Mouse (Mus musculus) monocyte, adult 5-6 weeks (primary cell): ENCODE measurements around the gene Cmas. TPM values are rescaled to one million over a fixed set of nuclear protein-coding genes. Genes with fewer than 3 reads are reported as not detected.

Experiments used
- ATAC-seq: fragments of 153-309, 156-312 bp; replicated peaks from 2 replicates; pipeline ENCODE4 v1.8.0; 2017; ENCODE audit warnings: mild to moderate bottlenecking; ENCODE audit not compliant: low TSS enrichment, insufficient number of reproducible peaks, severe bottlenecking, poor library complexity, low FRiP score
- total RNA-seq: library from RNA; stranded (forward); fragments of 200-1000, 200-491, 200-594 nt; gene quantifications from 3 replicates; pipeline ENCODE4 v1.2.3, GENCODE M21; 2017

Cmas gene
- total RNA-seq, 1 experiment from 2014 or later = 119 TPM

DNA sequence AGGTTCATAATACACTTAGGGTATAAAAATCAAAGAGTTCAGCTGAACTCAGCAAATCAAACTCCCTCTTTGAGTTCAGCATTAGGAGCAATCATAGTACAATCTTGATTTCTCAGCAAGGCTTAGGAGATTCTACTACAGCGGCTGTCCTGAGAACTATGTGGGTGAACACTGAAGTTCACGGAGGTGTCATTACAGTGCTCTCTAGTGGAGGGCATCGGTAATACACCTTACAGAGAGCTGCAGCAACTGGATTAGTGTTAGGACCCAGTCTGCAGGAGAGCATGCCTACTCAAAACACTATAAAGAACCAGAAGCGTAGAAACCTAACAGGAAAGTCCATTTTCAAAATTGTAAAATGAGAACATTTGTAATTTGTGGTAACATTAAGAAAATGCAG lies 28.9 kb downstream of the Cmas start:
- ATAC-seq = peak; percentile 69; the same call in 1 of the 2 replicates

DNA sequence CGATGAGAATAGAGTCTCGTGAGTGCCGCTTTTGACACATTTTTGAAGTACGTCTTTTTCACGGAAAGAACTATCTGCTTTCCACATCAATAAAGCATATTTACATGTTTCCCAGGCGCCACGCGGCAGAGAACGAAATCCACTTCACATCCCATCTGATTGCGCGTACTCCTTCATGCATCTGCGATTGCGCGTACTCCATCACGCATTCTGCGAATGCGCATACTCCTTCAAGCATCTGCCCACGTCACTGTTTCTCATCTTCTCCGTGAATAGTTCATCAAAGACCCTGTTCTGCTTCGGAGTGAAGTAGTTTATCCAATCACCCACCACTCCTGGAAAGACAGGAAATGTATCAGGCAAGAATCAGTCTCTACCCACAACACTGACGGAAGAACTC lies 29.6 kb downstream of the Cmas start:
- ATAC-seq = no peak

DNA sequence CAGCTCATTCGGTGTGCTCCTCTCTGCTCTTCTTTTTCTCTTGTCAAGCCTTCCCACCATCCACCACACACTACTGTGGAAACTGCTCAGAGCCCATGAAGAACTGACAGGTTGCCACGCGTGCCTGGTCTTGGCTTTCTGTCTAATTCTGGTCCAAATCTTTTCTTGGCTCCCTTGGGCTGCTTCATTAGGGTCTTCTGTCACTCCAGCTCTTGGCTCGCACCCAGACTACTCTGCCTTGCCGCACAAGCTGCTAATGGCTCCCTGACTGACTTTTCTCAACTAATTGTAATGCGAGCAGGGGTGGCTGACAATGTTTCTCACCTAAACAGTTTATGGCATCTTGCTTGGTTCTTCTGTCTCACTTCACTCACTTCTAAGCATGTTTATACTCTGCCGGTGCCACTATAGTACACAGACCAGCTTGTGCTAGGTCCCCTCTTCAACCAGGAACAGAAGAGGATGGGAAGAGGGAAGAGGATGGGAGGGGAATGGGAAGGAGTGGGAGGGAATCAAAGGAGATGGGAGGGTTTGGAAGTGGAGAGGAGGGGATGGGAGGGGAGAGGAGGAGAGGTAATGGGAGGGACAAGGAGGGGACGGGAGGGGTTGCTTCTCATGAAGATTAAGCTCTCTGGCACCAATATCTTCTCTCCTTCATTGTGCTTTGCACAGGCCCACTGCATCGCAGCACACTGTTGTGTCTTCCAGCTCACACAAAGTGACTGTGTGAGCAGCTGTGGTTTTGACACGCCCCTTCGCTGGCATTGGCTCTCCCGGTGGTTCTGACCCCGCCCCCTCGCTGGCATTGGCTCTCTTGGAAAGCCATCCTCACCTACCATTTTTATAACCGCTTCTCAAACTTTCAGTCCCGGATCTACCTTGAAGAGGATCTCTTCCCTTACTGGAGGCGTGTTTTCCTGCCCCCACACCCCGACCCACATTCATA lies 31.8 kb downstream of the Cmas start:
- ATAC-seq = no peak

DNA sequence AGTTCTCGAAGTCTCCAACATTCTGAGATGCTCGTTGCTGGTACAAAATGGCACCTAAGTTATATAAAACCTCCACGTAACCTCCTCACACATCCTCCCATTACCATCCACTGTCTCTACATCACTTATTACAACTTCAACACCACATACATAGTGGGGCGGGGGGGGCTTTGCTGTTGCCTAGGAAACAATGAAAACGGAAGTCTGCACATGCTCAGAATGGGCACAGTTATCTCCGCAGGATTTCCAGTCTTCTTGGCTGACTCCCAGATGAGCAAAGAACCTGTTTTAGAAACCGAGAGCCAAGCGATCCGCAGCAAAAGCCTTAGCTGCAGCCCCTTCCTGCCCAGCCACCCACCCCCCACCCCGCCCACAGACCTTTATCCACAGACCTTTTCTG lies 33.2 kb downstream of the Cmas start:
- ATAC-seq = no peak

DNA sequence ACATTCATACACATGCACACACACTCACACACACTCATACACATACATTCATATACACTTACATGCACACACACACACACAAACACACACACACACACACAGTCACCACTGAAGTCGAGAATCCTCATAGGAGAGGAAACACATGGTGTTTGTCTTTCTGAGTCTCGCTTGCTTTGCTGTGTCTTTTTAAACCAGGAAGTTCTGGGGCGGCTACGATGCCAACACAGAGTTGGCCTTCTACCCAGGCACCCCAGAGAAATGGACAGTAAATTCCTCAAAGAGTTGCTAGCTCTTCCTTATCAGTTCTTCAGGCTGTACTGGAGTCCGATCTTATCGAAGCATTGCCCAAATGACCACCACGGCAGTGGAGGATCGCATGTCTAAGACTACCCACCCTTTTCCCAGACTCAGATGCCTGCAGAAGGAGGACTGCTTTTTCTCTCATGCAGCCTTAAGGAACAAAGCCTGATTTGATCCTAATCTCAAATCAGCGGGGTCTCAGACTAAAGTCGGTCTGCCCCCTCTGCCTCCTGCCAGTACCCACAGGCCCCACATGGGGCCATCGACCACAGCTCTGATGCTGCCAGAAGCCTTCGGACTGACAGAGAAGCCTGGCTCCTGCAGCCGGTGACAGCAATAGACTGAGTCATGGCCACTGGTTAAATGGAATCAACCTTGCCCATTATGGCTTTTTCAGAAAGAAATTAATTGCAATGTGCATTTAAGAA lies 35.9 kb downstream of the Cmas start:
- ATAC-seq = no peak

DNA sequence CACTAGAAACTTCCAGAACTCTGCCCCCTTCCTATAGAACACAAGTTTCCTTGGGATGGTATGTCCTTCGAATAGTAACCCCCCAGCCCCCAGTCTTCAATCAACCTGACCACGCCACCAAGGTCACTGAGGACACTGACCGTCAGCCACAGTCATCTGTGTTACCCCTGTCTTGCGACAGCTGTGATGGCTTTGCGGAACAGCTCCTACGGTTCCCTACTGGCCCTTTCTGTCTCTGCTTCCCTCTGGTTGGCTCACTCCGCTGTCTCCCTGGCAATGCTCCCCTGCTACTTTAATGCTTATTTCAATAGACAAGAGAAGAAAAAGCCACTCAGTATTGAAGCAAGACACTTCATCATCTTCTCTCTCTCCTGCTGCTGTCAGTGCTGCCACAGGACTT lies 37.0 kb downstream of the Cmas start:
- no peak for ATAC-seq

DNA sequence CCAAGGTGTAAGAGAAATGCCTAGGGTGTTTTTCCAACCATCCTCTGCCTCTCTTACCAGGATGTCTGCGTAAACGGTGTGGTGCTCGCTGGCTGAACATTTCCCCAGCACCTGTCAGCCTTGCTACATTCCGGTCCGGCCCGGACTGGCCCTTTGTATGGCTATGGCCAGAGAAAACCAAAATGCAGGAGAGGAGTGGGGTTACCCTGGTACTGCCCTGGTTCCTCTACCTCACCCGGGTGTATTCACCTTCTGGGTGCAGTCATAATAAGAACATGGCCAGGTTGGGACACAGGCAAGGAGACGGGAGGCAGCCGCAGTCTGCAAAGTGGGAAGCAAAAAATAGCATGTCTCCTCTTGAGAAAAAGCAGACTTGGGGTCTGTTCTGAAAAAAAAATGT lies 38.6 kb downstream of the Cmas start:
- no peak for ATAC-seq

DNA sequence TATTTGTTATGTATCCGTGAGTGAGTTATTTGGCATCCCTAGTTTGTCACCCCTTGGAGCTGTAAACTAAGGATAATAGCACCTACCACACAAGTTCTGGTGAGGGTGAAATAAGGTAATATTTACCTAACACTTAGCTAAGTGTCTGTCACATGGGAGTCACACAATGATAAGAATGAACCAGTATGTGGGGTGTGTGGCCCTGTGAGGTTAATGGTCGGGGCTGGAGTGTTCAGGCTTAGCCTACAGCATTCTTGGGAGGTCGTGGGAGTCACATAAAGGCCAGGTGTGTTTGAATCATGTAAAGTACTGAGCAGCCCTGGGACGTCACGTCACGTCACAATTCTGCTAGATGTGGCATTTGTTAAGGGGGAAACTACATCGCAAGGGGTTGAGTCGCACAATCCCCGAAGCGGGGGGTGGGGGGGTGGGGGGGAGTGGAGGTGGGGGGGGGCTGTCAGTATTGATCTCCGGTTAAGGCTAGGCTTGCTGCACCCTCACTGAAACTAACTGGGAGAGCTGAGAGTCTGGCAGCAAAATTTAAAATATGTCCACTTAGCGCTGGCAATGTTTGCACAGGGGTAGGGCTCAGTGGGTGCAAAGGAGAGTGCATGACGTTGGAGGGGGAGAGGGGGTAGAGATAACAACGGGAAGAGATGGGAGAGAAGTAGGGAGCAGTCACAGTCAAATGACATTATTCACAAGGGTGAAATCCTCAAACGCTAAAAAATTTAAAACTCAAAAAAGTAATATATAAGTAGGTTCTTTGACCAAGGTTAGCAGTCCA lies 39.4 kb downstream of the Cmas start:
- ATAC-seq = no peak

DNA sequence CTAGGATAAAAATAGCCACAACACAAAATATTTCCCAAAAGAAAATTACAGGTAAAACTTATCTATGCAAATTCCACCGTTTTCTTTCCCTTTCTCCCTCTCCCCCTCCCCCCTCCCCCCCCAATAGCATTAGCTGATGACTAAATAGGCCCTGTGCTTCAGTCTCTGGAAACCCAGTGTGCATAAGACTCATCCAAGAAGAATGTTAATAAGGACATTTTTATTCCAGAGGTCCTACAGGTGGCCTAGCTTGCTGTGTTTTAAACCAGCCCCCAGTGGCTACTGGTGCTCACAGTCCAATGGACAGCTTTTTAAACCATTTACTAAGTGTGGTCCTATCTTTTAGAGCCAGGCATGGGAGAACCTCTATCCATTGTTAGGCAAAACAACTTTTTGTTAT lies 41.5 kb downstream of the Cmas start:
- ATAC-seq = no peak

DNA sequence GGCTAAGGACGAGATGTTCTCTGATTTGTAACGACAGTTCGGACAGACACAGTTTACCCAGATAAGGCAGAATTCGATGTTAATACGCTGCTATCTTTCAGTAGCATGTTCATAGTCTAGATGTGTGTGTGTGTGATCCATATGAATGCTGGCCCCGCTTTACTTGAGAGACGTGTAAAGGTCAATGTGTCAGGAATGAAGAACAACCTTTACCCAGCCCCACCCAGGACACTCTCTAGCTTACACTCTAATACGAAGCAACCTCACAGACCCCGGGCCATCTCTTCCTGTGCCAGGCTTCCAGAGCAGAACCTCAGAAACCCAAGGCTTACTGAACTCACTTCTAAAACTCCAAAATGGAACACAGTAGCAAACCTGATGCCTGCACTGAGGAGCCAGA lies 42.4 kb downstream of the Cmas start:
- no peak for ATAC-seq

DNA sequence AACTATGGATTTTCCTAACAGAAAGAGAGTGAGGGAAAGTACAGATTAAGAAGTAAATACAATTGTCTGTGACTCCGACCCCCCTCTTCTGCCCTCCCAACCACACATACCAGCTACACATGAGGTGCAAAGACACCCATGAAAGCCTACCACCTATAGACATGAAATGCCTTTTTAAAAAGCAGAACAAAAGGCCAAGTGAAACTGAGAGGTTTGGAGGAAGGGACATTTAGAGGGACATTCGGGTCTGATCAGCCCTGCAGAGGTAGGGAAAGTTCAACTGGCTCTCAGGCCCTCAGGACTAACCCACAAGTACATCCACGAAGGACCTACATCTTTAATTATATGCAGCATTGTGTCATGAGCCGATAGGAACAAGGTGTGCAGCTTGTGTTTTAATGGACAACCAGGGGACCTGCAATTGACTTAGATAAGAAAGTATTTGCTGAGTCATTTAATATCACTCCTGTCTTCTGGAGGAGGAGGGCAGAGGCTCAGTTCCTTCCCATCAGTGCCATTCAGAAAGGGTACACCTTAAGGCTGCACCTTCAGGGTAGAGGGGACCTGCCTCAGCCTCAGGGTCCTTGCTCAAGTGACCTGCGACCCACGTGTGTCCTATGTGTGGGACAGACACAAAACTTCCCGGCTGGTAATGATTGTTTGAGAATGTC lies 43.4 kb downstream of the Cmas start:
- no peak for ATAC-seq

DNA sequence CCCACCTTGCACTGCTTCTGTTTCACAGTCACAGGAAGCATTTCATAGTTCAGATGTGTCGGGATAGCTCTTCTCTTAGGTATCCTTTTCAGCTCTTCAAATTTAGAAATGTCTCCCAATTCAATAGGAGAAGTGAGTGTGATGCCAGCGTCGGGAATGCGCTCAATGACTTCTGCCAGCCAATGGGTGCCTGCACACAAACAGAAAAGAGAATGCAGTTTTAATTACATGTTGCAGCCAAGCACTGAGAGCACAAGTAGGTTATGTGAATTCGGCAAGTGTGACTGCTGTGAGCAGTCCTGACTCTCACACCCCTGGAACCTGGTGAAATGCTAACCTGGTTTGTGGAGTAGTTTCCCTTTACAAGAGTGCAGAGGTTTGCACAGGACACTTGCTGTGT lies 45.2 kb downstream of the Cmas start:
- no peak for ATAC-seq

DNA sequence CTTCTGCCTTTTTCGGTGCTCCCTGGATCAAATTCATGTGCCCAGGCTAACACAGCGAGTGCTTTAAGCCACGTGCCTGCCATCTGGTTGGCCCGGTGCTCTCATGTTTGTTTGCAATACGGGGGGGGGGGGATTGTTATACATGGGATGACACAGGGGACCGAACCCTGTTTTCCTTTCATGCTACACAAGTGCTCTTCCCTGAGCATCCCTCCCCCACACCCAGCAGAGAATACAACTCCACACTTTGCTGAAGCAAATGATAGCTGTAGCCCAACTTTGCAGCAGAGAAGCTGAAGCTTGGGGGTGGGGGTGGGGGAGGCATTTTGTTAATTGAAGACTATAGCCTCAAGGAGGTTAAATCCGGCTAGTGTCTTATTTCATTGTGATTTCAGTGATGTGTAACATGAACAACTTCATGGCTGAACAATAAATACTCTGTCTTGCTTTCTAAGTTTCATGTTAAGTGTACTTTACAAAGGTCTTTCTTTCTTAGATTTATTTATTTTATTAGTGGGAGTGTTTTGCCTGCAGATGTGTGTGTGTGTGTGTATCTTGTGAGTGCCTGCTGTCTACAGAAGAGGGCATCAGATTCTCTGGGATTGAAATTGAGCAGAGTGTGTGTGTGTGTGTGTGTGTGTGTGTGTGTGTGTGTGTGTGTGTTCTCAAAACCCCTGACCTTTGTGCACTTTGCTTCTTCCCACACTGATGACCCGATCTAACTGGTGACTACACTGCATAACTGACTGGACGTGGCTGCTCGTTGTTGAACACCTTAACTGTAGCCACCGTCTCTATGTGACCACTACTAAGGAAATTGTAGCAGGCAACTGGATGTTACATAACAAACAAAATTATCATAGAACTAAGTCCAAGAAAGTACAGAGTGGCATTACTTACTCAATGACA lies 46.4 kb downstream of the Cmas start:
- no peak for ATAC-seq

DNA sequence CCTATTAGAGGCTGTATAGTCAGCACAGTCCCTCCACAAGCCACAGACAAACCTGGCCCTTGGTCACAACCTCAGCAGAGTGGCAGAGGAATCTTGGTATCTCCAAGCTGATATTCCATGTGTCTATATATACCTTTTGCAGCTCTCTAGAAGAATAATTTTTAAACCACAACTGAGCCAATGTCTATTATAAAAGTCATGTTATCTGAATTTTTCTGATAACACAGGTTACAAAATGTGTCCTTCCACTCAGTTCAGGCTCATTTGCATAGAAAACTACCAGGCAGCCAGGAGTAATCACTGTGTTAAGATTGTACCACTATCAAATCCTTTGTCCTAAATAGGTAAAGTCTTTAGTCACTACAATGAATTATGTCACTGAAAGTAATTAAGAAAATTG lies 47.9 kb downstream of the Cmas start, which contains the start of gene Sult6b2:
Sult6b2 (minus strand) TSS at position 101 of the 400 bp plus-strand sequence.
- ATAC-seq = no peak

DNA sequence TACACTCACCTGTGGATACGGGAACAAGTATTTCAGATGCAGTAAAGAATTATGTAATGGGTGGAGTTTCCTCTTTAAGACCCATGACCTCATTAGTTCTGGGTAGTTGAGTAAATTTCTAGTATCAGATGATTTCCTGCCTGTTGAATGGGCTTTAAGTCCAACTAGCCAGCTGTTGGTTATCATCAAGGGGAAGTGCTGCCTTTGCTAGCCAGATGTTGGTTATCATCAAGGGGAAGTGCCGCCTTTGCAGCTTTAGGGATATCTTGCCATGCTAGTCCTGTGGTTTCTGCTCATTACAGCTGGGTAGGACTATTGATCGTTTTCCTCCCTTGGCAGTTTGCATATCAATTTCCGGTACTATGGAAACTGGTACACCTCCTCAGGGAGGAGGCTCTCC lies 49.8 kb downstream of the Cmas start:
- peak; percentile 54; the same call in 1 of the 2 replicates for ATAC-seq

DNA sequence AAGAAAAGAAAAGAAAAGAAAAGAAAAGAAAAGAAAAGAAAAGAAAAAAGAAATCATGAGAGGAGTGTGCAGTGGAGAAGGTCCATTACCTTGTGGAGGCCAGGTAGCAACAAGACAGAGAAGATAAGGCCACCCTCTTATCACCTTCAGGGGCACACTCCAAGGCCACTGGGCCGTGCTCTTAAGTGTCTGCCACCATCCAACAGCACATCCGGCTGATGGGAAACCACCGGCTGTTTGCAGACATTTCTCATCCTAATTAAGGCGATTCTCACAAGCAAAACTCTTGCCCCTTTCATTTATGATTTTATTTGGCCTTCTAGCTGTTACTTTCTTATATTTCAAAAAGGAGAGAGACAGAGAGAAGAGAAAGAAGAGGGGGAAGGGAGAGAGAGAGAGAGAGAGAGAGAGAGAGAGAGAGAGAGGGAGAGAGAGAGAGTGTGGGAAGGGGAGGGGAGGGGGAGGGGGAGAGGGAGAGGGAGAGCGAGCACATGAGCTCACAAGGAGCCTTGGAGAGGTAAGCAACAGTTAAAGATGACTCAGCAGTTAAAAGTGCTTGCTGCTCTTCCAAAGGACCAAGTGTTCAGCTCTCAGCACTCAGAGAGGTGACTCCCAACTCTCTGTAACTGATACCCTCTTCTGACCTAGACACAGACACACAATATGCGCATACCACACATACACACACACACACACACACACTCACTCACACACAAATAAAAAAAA lies 53.0 kb downstream of the Cmas start:
- ATAC-seq = no peak

DNA sequence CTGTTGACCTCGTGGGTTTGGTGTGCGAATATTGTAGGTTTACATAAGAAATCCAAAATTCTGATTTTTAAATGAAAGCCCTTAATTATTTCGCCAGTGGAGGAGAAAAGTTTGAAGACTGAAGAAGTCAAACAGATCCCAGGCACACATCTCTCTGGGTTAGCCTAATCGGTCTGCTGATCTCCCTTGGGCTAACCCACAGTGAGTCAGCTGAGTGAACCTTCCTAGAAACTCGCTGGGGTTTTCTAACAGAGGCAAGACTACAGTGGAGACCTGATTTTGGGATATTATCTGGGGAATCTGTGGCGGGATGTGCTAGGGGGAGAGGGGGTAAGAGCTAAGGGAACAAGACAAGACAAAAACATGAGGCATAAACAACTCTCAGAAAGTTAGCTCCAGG lies 53.8 kb downstream of the Cmas start:
- no peak for ATAC-seq
